Mouse (Mus musculus) cortical plate, adult 2 months (tissue): ENCODE measurements around the gene Meiob.

Experiments used
- CTCF ChIP-seq: fragments of 200-500 bp; IDR thresholded peaks from 2 replicates; pipeline ENCODE4 v1.5.1; 2011; ENCODE audit warnings: mild to moderate bottlenecking, control low read depth, low read length; ENCODE audit not compliant: insufficient read depth; ENCODE audit errors: extremely low read depth
- POLR2A ChIP-seq: fragments of 200-500 bp; IDR thresholded peaks from 2 replicates; pipeline ENCODE4 v1.6.1; 2011; ENCODE audit warnings: mild to moderate bottlenecking, low read length, control low read depth; ENCODE audit not compliant: insufficient read depth; ENCODE audit errors: extremely low read depth

DNA sequence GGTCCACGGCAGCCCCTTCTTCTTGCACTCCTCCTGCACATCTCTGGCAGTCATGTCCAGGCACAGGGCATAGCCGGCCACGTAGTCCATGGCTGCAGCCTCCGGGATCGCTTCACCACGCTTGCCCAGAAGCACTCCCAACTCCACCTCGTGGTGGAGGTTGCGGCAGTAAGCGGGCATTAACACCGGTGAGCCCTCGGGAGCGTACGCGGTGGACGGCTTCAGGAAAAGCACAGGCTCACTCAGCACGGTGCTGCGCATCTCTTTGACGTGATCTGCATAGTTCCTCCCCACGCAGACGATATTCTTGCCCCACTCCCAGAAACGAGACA lies 45.6 kb downstream of the Meiob start:
- TF ChIP-seq POLR2A (peak; percentile 54), CTCF (no peak)
